Mouse (Mus musculus) embryonic fibroblast, embryonic 13.5 days (primary cell): Measurements from ENCODE around the gene Gm16253. TPM values are rescaled to one million over a fixed set of nuclear protein-coding genes. Genes with fewer than 3 reads are reported as not detected.
A peak's percentile ranks its signal among the peaks of the same experiment; 100 is the strongest.

Experiments
- H3K27ac ChIP-seq: 2 replicates; pipeline ENCODE4 v1.5.1; 2012; ENCODE audit warnings: low read length, control low read depth, inconsistent platforms; ENCODE audit not compliant: insufficient read depth
- H3K4me1 ChIP-seq: 2 replicates; pipeline ENCODE4 v1.6.1; 2011; ENCODE audit warnings: low read length; ENCODE audit not compliant: control insufficient read depth, insufficient read depth
- H3K4me3 ChIP-seq: 2 replicates; pipeline ENCODE4 v1.5.1; 2011; ENCODE audit warnings: mild to moderate bottlenecking, control low read depth, low read length; ENCODE audit not compliant: insufficient read depth
- CTCF ChIP-seq: IDR thresholded peaks from 2 replicates; pipeline ENCODE4 v1.5.1; 2011; ENCODE audit warnings: mild to moderate bottlenecking, control low read depth, low read length, moderate library complexity, borderline replicate concordance; ENCODE audit not compliant: insufficient read depth
- POLR2A ChIP-seq: IDR thresholded peaks from 2 replicates; pipeline ENCODE4 v1.6.1; 2011; ENCODE audit warnings: low read depth, mild to moderate bottlenecking, control low read depth, low read length, moderate library complexity
- polyA plus RNA-seq: library from polyadenylated mRNA; stranded (reverse); fragments of >200 nt; gene quantifications from 2 replicates; pipeline ENCODE4 v1.2.4, GENCODE M21; 2011; ENCODE audit warnings: low read depth; ENCODE audit not compliant: missing spikeins, insufficient read length

The Gm16253 gene
- polyA plus RNA-seq, 1 experiment = not detected

DNA sequence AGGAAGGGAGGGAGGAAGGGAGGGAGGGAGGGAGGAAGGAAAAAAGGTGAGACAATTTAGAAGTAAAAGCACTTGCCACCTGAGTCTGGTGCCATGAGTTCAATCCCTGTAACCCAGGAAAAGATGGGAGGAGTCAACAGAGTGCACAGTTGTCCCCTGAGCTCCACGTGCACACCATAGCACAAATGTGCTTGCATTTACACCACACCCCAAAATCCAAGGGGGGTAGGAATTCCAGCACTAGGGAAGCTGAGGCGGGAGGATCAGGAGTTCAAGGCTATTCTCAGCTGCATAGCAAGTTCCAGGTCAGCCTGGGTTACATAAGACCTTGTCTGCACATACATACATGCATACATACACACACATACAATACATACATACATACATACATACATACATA is 5.4 kb upstream of the Gm16253 start:
- TF ChIP-seq POLR2A (no peak), CTCF (no peak)
- no peak overlapping the region for H3K27ac ChIP-seq

GRCm38 (mm10) chr3:96571896-96572698 is 4.7 kb upstream of the Gm16253 start:
- TF ChIP-seq CTCF (no peak), POLR2A (no peak)
- no peak overlapping the region for H3K27ac ChIP-seq
- H3K4me3 ChIP-seq = no peak overlapping the region
- peaks cover 6% of the 10 kb centered on the region for H3K4me1 ChIP-seq

More for the DNA sequence above, 5.4 kb upstream of the Gm16253 start:
- Histone ChIP-seq H3K4me1 (peaks cover 2% of the 10 kb centered on the region), H3K4me3 (no peak overlapping the region)

DNA sequence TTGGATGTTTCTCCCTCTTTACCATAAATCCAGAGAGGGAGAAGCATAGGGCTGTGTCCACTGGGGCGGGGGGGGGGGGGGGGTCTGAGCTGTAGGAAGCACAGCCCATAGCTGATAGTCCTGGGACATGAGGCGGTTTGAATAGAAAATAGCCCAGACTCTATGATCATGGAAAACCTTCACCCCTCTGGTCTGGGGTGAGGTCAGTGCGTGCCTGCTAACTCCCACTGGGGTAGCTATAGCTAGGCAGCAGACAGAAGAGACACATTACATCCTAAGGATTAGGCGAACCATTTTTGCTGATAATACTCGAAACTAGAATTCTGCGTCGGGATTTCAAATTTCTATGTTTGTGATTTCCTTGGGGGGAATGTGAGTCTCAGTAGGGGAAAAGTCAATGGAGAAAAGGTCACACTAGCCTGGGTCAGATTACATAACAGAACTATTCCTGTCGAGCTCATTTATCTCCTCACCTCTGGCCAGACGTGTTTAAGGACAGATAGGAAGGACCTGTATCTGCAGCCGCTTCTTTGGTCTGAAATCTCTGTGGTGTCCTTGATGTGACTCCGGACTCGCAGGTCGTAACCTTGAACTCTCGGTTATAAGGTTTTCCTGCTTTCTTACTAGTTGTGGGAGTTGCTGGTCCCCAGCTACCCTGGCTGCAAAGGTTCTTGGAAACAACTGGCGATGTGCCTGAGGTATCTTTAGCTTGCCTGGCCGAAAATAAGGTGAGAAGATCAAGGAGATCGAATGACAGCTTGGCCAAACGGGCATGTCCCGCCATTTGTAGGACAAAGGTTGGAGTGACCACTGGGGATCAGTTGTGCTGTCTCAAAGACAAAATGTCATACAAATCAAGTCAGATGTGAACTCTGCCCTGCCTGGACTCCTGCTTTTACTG is 2.9 kb upstream of the Gm16253 start:
- no peak for TF ChIP-seq POLR2A
- no peak for TF ChIP-seq CTCF
- Histone ChIP-seq H3K4me3 (no peak overlapping the region), H3K27ac (no peak overlapping the region), H3K4me1 (peaks cover 9% of the 10 kb centered on the region)

DNA sequence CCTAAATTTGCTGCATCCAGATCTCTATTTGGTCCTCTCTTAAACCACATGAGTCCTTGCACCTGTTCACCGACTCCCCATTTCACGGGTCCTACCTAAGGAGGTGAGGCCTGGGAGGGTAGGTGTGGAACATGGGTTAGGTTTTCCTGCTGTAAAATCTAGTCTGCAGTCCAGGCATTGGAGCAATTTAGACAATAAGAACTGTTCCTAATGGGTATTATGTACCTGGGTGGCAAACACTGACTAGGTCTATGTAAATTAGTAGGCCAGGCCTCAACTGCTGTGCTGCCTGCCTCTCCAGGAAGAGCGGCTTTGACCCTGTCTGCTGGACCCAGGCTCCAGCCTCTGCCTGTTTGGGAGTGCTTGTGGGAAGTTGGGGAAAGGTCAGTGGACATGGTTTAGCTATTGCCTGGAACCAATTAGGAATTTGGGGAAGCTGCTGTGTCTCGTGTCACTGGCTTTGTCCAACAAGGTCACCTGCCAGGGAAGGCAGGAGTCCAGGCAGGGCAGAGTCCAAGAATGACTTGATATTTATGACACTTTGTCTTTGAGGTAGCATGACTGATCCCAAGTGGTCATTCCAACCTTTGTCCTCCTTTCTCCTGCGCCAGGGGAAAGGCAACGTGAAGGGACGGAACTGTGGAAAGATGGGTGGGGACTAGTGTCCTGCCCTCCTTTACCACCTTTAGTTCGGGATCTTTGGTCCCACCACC is 1.4 kb upstream of the Gm16253 start:
- TF ChIP-seq CTCF = no peak
- TF ChIP-seq POLR2A = no peak

GRCm38 (mm10) chr3:96576005-96576658 is 652 bp upstream of the Gm16253 start:
- Histone ChIP-seq H3K4me3 (no peak overlapping the region), H3K4me1 (peaks cover 9% of the 10 kb centered on the region), H3K27ac (peak overlapping the region; percentile 97)
- TF ChIP-seq POLR2A (no peak), CTCF (no peak)

More for the DNA sequence above, 1.4 kb upstream of the Gm16253 start:
- H3K4me1 ChIP-seq = peaks cover 9% of the 10 kb centered on the region
- H3K4me3 ChIP-seq = no peak overlapping the region
- H3K27ac ChIP-seq = peak overlapping the region; percentile 97; the same call in 1 of the 2 replicates

DNA sequence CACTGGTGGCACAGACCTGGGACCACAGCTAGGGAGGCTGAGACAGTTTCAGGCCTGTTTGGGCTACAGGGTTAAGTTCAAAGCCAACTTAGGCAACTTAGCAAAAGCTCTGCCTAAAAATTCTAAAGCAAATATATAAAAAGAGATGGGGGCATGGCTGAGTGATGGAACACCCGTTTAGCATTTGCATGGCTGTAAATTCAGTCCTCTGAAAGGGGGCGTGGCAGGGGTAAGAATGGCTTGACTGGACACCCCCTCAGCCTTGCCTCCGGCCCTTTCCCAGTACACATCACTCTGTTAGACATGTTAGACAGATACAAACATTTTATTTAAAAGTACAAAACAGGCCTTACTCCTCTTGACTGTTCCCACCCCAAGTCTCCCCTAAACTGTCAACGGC is 782 bp downstream of the Gm16253 start:
- Histone ChIP-seq H3K27ac (peak overlapping the region; percentile 97), H3K4me1 (peaks cover 9% of the 10 kb centered on the region), H3K4me3 (no peak overlapping the region)
- TF ChIP-seq POLR2A = no peak
- no peak for TF ChIP-seq CTCF

DNA sequence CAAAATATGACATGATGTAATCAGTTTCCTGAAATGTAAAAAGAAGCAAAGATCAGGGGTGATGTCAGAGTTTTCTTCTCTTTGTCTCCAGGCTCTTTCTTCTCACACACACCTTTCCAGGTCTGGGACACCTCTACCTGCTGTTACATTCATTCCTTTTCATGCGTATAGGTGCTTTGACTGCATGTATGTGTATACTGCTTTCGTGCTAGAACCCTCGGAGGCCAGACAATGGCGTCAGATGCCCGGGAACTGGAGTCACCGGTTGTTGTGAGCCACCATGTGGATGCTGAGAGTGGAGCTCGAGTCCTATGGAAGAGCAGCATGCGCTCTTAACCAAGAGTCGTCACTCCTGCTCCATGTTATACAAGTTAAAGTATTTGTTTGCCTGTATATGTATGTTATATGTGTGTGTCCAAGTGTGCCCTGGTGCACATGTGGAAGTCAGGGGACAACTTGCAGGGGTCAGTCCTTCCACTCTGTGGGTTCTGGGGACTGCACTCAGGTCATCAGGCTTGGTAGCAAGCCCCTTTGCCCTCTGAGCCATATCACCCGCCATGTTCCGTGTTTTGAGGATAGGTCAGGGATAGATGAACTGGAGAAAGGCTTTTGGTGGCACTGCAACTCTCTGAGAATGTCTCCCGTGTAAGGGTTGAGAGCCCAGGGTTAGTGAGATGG is 1.9 kb downstream of the Gm16253 start:
- peaks cover 9% of the 10 kb centered on the region for H3K4me1 ChIP-seq
- TF ChIP-seq CTCF = no peak
- no peak for TF ChIP-seq POLR2A
- no peak overlapping the region for H3K4me3 ChIP-seq
- no peak overlapping the region for H3K27ac ChIP-seq

DNA sequence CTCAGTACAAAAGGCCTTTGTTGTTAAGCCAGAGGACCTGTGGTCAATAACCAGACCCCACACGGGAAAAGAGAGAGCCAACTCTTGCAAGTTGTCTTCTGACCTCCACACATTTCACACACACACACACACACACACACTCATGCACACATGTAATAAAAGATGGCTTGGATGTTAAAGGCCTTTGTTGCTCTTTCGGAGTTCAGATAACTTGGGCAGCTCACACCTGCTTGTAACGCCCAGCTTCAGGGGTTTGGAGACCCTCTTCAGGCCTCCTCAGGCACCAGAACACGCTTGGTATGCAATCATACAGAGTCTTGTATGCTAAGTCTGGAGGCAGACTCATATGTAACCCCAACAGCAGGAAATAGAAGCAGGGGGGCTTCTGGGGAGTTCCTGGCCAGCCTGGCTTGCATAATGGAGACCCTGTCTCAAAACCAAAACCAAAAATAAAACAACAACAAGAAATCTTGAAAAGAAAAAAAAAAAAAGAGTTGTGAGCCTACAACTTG is 2.5 kb downstream of the Gm16253 start:
- no peak overlapping the region for H3K27ac ChIP-seq
- H3K4me1 ChIP-seq = peaks cover 9% of the 10 kb centered on the region
- no peak for TF ChIP-seq POLR2A
- TF ChIP-seq CTCF = no peak
- H3K4me3 ChIP-seq = no peak overlapping the region
